Mouse (Mus musculus) CH12.LX (cell line): ENCODE data around the gene Fbxo3.

ENCODE experiments used
- BHLHE40 ChIP-seq: IDR thresholded peaks from 2 replicates; pipeline ENCODE4 v1.6.1; 2011; ENCODE audit warnings: mild to moderate bottlenecking, low read depth, low read length, improper control_type of control experiment
- CHD1 ChIP-seq: IDR thresholded peaks from 2 replicates; pipeline ENCODE4 v1.6.1; 2012; ENCODE audit warnings: low read depth, low read length, improper control_type of control experiment, inconsistent platforms
- CHD2 ChIP-seq: IDR thresholded peaks from 2 replicates; pipeline ENCODE4 v1.6.1; 2011; ENCODE audit warnings: low read length, improper control_type of control experiment
- CTCF ChIP-seq, 2 experiments: IDR thresholded peaks in 1 of 2; conservative IDR thresholded peaks in 1 of 2; 2 replicates each; pipeline ENCODE4 v1.5.1; 2011 to 2012; ENCODE audit warnings: low read depth in 2 of 2, low read length in 2 of 2, improper control_type of control experiment in 1 of 2, inconsistent platforms in 1 of 2, mild to moderate bottlenecking in 1 of 2, moderate library complexity in 1 of 2
- HCFC1 ChIP-seq: IDR thresholded peaks from 2 replicates; pipeline ENCODE4 v1.6.1; 2012; ENCODE audit warnings: low read depth, mild to moderate bottlenecking, inconsistent platforms, low read length, improper control_type of control experiment
- MAFK ChIP-seq: IDR thresholded peaks from 2 replicates; pipeline ENCODE4 v1.6.1; 2011; ENCODE audit warnings: low read length, improper control_type of control experiment; ENCODE audit not compliant: insufficient replicate concordance
- MAZ ChIP-seq: IDR thresholded peaks from 2 replicates; pipeline ENCODE4 v1.6.1; 2012; ENCODE audit warnings: low read depth, mild to moderate bottlenecking, inconsistent platforms, low read length, improper control_type of control experiment, moderate library complexity
- NRF1 ChIP-seq: IDR thresholded peaks from 2 replicates; pipeline ENCODE4 v1.6.1; 2014; ENCODE audit warnings: low read depth, mild to moderate bottlenecking, inconsistent platforms, low read length, improper control_type of control experiment, moderate library complexity
- POLR2A ChIP-seq: IDR thresholded peaks from 2 replicates; pipeline ENCODE4 v1.6.1; 2011; ENCODE audit warnings: low read depth, mild to moderate bottlenecking, improper control_type of control experiment, low read length
- SIN3A ChIP-seq: IDR thresholded peaks from 2 replicates; pipeline ENCODE4 v1.6.1; 2012; ENCODE audit warnings: low read length, improper control_type of control experiment, inconsistent platforms
- TBP ChIP-seq: conservative IDR thresholded peaks from 2 replicates; pipeline ENCODE4 v1.6.1; 2011; ENCODE audit warnings: low read depth, low read length, improper control_type of control experiment
- USF1 ChIP-seq: IDR thresholded peaks from 2 replicates; pipeline ENCODE4 v1.6.1; 2014; ENCODE audit warnings: low read depth, mild to moderate bottlenecking, inconsistent platforms, low read length, improper control_type of control experiment
- ZC3H11A ChIP-seq: IDR thresholded peaks from 2 replicates; pipeline ENCODE4 v1.6.1; 2012; ENCODE audit warnings: low read depth, mild to moderate bottlenecking, inconsistent platforms, low read length, improper control_type of control experiment
- ZKSCAN1 ChIP-seq: IDR thresholded peaks from 2 replicates; pipeline ENCODE4 v1.6.1; 2012; ENCODE audit warnings: low read depth, inconsistent platforms, low read length, improper control_type of control experiment, borderline replicate concordance

GRCm38 (mm10) chr2:104029074-104029473 lies 1.6 kb downstream of the Fbxo3 start:
- TF ChIP-seq POLR2A (no peak), CTCF (conservative IDR thresholded peaks at IDR 0.05 in 1 of 2, IDR thresholded peaks at IDR 0.05 in 1 of 2; ENCODE audit: low read depth in 2 of 2, low read length in 2 of 2) (no peak), USF1 (no peak), CHD2 (no peak), SIN3A (no peak), MAFK (no peak), BHLHE40 (no peak), HCFC1 (no peak), ZKSCAN1 (no peak), MAZ (no peak), ZC3H11A (no peak), NRF1 (no peak), TBP (no peak), CHD1 (no peak)
